Mouse (Mus musculus) Patski (cell line): ENCODE data around the gene Casr. TPM values are rescaled to one million over a fixed set of nuclear protein-coding genes. Genes with fewer than 3 reads are reported as not detected.

Experiments
- ATAC-seq: fragments of 100-300 bp; one replicate; pipeline ENCODE4 v1.8.0; 2021
- CTCF ChIA-PET: fragments of 350-600 bp; sonication (Branson Sonifier 250); formaldehyde crosslinking; loops from one replicate; lab custom pipeline; 2022; ENCODE audit warnings: inconsistent platforms; lab: Charles Lee
- POLR2A ChIA-PET: fragments of 350-600 bp; sonication (Branson Sonifier 250); formaldehyde crosslinking; loops from one replicate; lab custom pipeline; 2022; ENCODE audit warnings: antibody characterized with exemption, inconsistent platforms; lab: Charles Lee
- DNase-seq: peaks from one replicate; pipeline ENCODE4 v3.0.0-alpha.2; 2011; ENCODE audit warnings: low read depth, low spot score
- H3K27me3 ChIP-seq: fragments of 371-371 bp; one replicate; pipeline ENCODE4 v1.5.1; 2021
- CTCF ChIP-seq: fragments of 100-300 bp; IDR thresholded peaks from one replicate; pipeline ENCODE4 v1.5.1; 2021
- in situ Hi-C: fragments of 300-500 bp; cut with MboI; formaldehyde crosslinking; loops from 3 replicates; pipeline ENCODE4 v1.11.1; 2018; ENCODE audit warnings: low pct_unique_long_range_greater_than_20kb, mixed read lengths
- polyA plus RNA-seq: library from polyadenylated mRNA; unstranded; gene quantifications from one replicate; pipeline ENCODE4 v1.2.3, GENCODE M21; 2021

The Casr gene
- polyA plus RNA-seq, 1 experiment from 2014 or later, result 0.01 TPM

- in situ Hi-C loops, result no loop called here
- POLR2A ChIA-PET, result interaction anchor here (0.6 kb wide), 1 partner anchor 93 kb away, joined by 3 read pairs; no protein-coding TSS in a partner anchor
- no peak for ATAC-seq
- CTCF ChIA-PET, result interaction anchor here (1.7 to 2.0 kb wide), 2 partner anchors 9 to 23 kb away, joined by 5 to 6 read pairs; no protein-coding TSS in a partner anchor
- no peaks in the 10 kb centered on the region for H3K27me3 ChIP-seq
- no peak for DNase-seq
- no peak for TF ChIP-seq CTCF
These were observed 38.8 kb downstream of the Casr start for GRCm38 (mm10) chr16:36523095-36523494.

GRCm38 (mm10) chr16:36516355-36516754 is 45.6 kb downstream of the Casr start:
- ChIA-PET CTCF (interaction anchor here (1.1 to 1.6 kb wide), 2 partner anchors 9 to 14 kb away, joined by 4 read pairs; no protein-coding TSS in a partner anchor), POLR2A (no interaction called here)
- no peak for ATAC-seq
- in situ Hi-C loops, result no loop called here
- no peak for DNase-seq
- no peaks in the 10 kb centered on the region for H3K27me3 ChIP-seq
- no peak for TF ChIP-seq CTCF

GRCm38 (mm10) chr16:36507300-36507699 is 54.6 kb downstream of the Casr start:
- in situ Hi-C loops, result no loop called here
- TF ChIP-seq CTCF, result no peak
- POLR2A ChIA-PET, result no interaction called here
- DNase-seq (no peak), ATAC-seq (no peak)
- no peaks in the 10 kb centered on the region for H3K27me3 ChIP-seq
- CTCF ChIA-PET, result interaction anchor here (0.8 to 1.4 kb wide), 3 partner anchors 29 to 264 kb away, joined by 3 to 5 read pairs (median 4); no protein-coding TSS in a partner anchor

- in situ Hi-C loops, result no loop called here
- H3K27me3 ChIP-seq, result no peaks in the 10 kb centered on the region
- ATAC-seq, result no peak
- no peak for DNase-seq
- TF ChIP-seq CTCF, result no peak
- ChIA-PET POLR2A (interaction anchor here (0.7 kb wide), 1 partner anchor 419 kb away, joined by 3 read pairs; no protein-coding TSS in a partner anchor), CTCF (interaction anchor here (0.8 to 1.4 kb wide), 2 partner anchors 30 to 264 kb away, joined by 3 to 4 read pairs; no protein-coding TSS in a partner anchor)
These were observed 55.1 kb downstream of the Casr start for GRCm38 (mm10) chr16:36506827-36507226.

GRCm38 (mm10) chr16:36505913-36506312 is 56.0 kb downstream of the Casr start:
- H3K27me3 ChIP-seq, result no peaks in the 10 kb centered on the region
- in situ Hi-C loops, result no loop called here
- ATAC-seq, result no peak
- peak; percentile 38 for TF ChIP-seq CTCF
- CTCF ChIA-PET, result interaction anchor here (1.4 to 2.5 kb wide), 2 partner anchors 32 to 34 kb away, joined by 3 to 10 read pairs; no protein-coding TSS in a partner anchor
- DNase-seq, result no peak
- POLR2A ChIA-PET, result no interaction called here

GRCm38 (mm10) chr16:36505134-36505533 is 56.8 kb downstream of the Casr start:
- ChIA-PET POLR2A (no interaction called here), CTCF (interaction anchor here (1.4 to 2.5 kb wide), 2 partner anchors 31 to 33 kb away, joined by 3 to 10 read pairs; no protein-coding TSS in a partner anchor)
- DNase-seq (no peak), ATAC-seq (no peak)
- no peaks in the 10 kb centered on the region for H3K27me3 ChIP-seq
- in situ Hi-C loops, result no loop called here
- TF ChIP-seq CTCF, result no peak

- ChIA-PET POLR2A (no interaction called here), CTCF (interaction anchor here (1.3 to 1.5 kb wide), 3 partner anchors 11 to 34 kb away, joined by 3 to 4 read pairs (median 4); no protein-coding TSS in a partner anchor)
- DNase-seq (no peak), ATAC-seq (no peak)
- H3K27me3 ChIP-seq, result no peaks in the 10 kb centered on the region
- in situ Hi-C loops, result no loop called here
- no peak for TF ChIP-seq CTCF
These were observed 59.7 kb downstream of the Casr start for GRCm38 (mm10) chr16:36502286-36502685.

- ChIA-PET CTCF (no interaction called here), POLR2A (no interaction called here)
- TF ChIP-seq CTCF, result no peak
- in situ Hi-C loops, result no loop called here
- DNase-seq, result no peak
- ATAC-seq, result peak; percentile 55
- H3K27me3 ChIP-seq, result no peaks in the 10 kb centered on the region
These were observed 69.5 kb downstream of the Casr start for GRCm38 (mm10) chr16:36492420-36492819.

GRCm38 (mm10) chr16:36476866-36477265 is 85.1 kb downstream of the Casr start:
- DNase-seq, result no peak

GRCm38 (mm10) chr16:36475530-36475929 is 86.4 kb downstream of the Casr start:
- no peak for TF ChIP-seq CTCF
- POLR2A ChIA-PET, result no interaction called here
- in situ Hi-C loops, result loop anchor here (5.0 to 10.0 kb wide), 2 partner anchors 149 to 337 kb away; no protein-coding TSS in a partner anchor
- no peaks in the 10 kb centered on the region for H3K27me3 ChIP-seq
- CTCF ChIA-PET, result interaction anchor here (2.9 kb wide), 1 partner anchor 340 kb away, joined by 9 read pairs; no protein-coding TSS in a partner anchor
- DNase-seq (no peak), ATAC-seq (no peak)

More at GRCm38 (mm10) chr16:36476866-36477265, 85.1 kb downstream of the Casr start:
- ATAC-seq, result no peak
- in situ Hi-C loops, result loop anchor here (5.0 to 10.0 kb wide), 2 partner anchors 148 to 335 kb away; no protein-coding TSS in a partner anchor
- ChIA-PET CTCF (no interaction called here), POLR2A (no interaction called here)
- no peaks in the 10 kb centered on the region for H3K27me3 ChIP-seq
- TF ChIP-seq CTCF, result no peak

GRCm38 (mm10) chr16:36474849-36475248 is 87.1 kb downstream of the Casr start:
- CTCF ChIA-PET, result interaction anchor here (1.0 to 2.9 kb wide), 4 partner anchors 30 to 428 kb away, joined by 3 to 10 read pairs (median 6); no protein-coding TSS in a partner anchor
- POLR2A ChIA-PET, result no interaction called here
- TF ChIP-seq CTCF, result no peak
- ATAC-seq (no peak), DNase-seq (no peak)
- in situ Hi-C loops, result loop anchor here (5.0 to 25.0 kb wide), 4 partner anchors 150 to 613 kb away; partner anchors contain the start of genes Parp14 and Polq
- no peaks in the 10 kb centered on the region for H3K27me3 ChIP-seq
